13 mouse cellular contexts compared by ENCODE assay signal in genomic region chr14:76171285-76171684, GRCm38 (mm10).
"Had no signal": no experiment of that assay in that cellular context is flagged by ENCODE, and none has a peak within 500 bp of the region (broad histone marks: within the 10 kb centered on the region; RNA-seq: fewer than 3 reads in every experiment).

No protein-coding gene starts in this region.

- H3K9ac ChIP-seq: hindbrain, embryonic 14.5 days; limb, embryonic 13.5 days; liver, embryonic 12.5 days; neural tube, embryonic 15.5 days had no signal

- H3K4me1 ChIP-seq: liver, embryonic 12.5 days had no signal

- H3K4me3 ChIP-seq: left cerebral cortex, adult 2 months; limb, embryonic 13.5 days; liver, embryonic 12.5 days; myocyte; neural tube, embryonic 15.5 days had no signal

- H3K27me3 ChIP-seq: neural tube, embryonic 15.5 days had no signal

- H3K36me3 ChIP-seq: limb, embryonic 13.5 days; liver, embryonic 12.5 days; neural tube, embryonic 15.5 days had no signal

- H3K4me2 ChIP-seq: hindbrain, embryonic 14.5 days; limb, embryonic 13.5 days; liver, embryonic 12.5 days; neural tube, embryonic 15.5 days had no signal

- ATAC-seq: intestine, embryonic 16.5 days; liver, embryonic 12.5 days had no signal

- DNase-seq: kidney, adult 8-10 months; kidney, postnatal 25 days; lung, postnatal 4 days; right cerebral cortex, adult 18-20 months; right cerebral cortex, postnatal 25 days; thymus, postnatal 36 days had no signal

- H3K27ac ChIP-seq: hindbrain, embryonic 14.5 days; left cerebral cortex, adult 2 months; limb, embryonic 13.5 days; liver, embryonic 12.5 days; neural tube, embryonic 15.5 days had no signal

- H3K9me3 ChIP-seq: limb, embryonic 13.5 days; liver, embryonic 12.5 days; neural tube, embryonic 15.5 days had no signal
